Mouse (Mus musculus): ENCODE measurements around the gene Taf3.

- TF ChIP-seq CTCF (IDR thresholded peaks at IDR 0.05; ENCODE audit: low read depth) (no peak), EP300 (IDR thresholded peaks at IDR 0.05; ENCODE audit: low read depth) (no peak)
Measured at GRCm38 (mm10) chr2:9880271-9880670, 168.1 kb downstream of the Taf3 start.
